Mouse (Mus musculus): ENCODE measurements around the gene Camkmt. TPM values are rescaled to one million over a fixed set of nuclear protein-coding genes. Genes with fewer than 3 reads are reported as not detected.
A peak's percentile ranks its signal among the peaks of the same experiment; 100 is the strongest.

Gene Camkmt
- polyA plus RNA-seq, 1 experiment: 3.6 TPM

DNA sequence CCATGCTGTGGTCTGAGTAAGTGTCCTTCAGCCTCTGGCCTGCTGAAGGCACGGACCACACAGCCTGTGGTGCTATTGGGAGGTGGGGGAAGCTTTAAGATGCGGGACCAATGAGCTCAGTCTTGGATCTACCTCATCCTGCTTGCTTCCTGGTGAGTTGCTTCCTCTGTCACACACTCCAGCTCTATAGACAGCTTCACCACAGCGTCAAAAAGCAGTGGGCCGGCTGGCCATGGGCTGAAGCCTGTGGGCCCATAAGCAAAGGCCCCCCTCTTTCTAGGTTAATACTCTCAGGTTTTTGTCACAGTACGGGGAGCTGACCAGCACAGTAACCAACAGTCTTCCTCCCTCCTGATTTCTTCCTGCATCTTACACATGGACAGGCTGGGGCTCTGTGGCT, 314.8 kb downstream of the Camkmt start:
- Histone ChIP-seq H3K4me3 (ENCODE audit: insufficient read depth, low read depth, low read length) (no peak overlapping the region), H3K27ac (ENCODE audit: insufficient read depth, low read depth, low read length) (no peak overlapping the region), H3K36me3 (ENCODE audit: control insufficient read depth, insufficient read depth, low read length) (no peaks in the 10 kb centered on the region), H3K27me3 (replicated peaks; ENCODE audit: control insufficient read depth, insufficient read depth, low read length) (no peaks in the 10 kb centered on the region), H3K4me1 (ENCODE audit: control insufficient read depth, insufficient read depth, low read length) (no peaks in the 10 kb centered on the region)
- WGBS: 87% methylated on average over 5 of the region's 5 CpGs
- no peak for TF ChIP-seq CTCF (conservative IDR thresholded peaks at IDR 0.05; ENCODE audit: insufficient read depth, insufficient read length, low read depth, low read length)
- TF ChIP-seq POLR2A (IDR thresholded peaks at IDR 0.05; ENCODE audit: low read depth, low read length): no peak
- DNase-seq: no peak

DNA sequence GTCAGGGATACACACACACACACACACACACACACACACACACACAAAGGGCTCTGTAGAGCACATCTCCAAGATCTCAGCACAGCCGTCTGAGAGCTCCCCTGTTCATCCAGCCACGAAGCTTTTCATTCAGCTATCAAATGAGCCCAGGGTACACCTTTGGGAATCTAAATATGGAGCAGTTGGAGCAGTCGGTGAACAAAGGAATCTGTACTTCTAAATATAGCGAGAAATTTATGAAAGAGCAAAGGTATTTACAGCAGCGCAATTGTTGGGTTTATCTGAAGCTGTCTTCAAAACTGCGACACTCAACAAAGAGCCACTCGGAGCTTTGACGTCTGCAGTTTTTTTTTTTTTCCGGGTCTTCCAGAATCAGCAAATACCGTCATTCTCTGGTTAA, 315.8 kb downstream of the Camkmt start:
- Histone ChIP-seq H3K4me3 (ENCODE audit: insufficient read depth, low read depth, low read length) (no peak overlapping the region), H3K27ac (ENCODE audit: insufficient read depth, low read depth, low read length) (no peak overlapping the region), H3K27me3 (replicated peaks; ENCODE audit: control insufficient read depth, insufficient read depth, low read length) (no peaks in the 10 kb centered on the region), H3K36me3 (ENCODE audit: control insufficient read depth, insufficient read depth, low read length) (no peaks in the 10 kb centered on the region), H3K4me1 (ENCODE audit: control insufficient read depth, insufficient read depth, low read length) (no peaks in the 10 kb centered on the region)
- 87% methylated on average over 10 of the region's 10 CpGs for WGBS
- TF ChIP-seq POLR2A (IDR thresholded peaks at IDR 0.05; ENCODE audit: low read depth, low read length) (no peak), CTCF (conservative IDR thresholded peaks at IDR 0.05; ENCODE audit: insufficient read depth, insufficient read length, low read depth, low read length) (no peak)
- DNase-seq: no peak

DNA sequence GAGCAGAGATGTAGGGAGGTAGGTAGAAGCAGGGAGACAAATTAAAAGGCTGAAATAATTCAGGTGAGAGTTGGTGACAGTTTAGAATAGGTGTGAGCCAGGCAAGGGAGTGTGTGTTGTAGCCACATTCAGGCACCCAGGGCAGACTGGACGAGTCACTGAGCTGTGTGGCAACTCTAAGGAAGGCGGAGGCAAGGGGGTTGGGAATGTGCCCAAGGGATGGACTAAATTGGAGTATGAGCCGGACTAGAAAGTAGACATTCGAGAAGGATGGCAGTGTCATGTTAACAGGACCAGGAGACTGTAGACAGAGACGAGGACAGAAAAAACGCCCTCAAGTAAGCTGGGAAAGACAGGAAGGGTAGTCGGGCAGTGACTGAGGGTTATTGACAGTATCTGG, 338.5 kb downstream of the Camkmt start:
- no peak overlapping the region for H3K27ac ChIP-seq (ENCODE audit: insufficient read depth, low read depth, low read length)
- TF ChIP-seq CTCF (conservative IDR thresholded peaks at IDR 0.05; ENCODE audit: insufficient read depth, insufficient read length, low read depth, low read length): no peak
- TF ChIP-seq POLR2A (IDR thresholded peaks at IDR 0.05; ENCODE audit: low read depth, low read length): no peak
- no peak overlapping the region for H3K4me3 ChIP-seq (ENCODE audit: insufficient read depth, low read depth, low read length)
- no peak for DNase-seq
- no peaks in the 10 kb centered on the region for H3K27me3 ChIP-seq (replicated peaks; ENCODE audit: control insufficient read depth, insufficient read depth, low read length)
- no peaks in the 10 kb centered on the region for H3K4me1 ChIP-seq (ENCODE audit: control insufficient read depth, insufficient read depth, low read length)
- no peaks in the 10 kb centered on the region for H3K36me3 ChIP-seq (ENCODE audit: control insufficient read depth, insufficient read depth, low read length)
- WGBS: 70% methylated on average over 7 of the region's 7 CpGs

DNA sequence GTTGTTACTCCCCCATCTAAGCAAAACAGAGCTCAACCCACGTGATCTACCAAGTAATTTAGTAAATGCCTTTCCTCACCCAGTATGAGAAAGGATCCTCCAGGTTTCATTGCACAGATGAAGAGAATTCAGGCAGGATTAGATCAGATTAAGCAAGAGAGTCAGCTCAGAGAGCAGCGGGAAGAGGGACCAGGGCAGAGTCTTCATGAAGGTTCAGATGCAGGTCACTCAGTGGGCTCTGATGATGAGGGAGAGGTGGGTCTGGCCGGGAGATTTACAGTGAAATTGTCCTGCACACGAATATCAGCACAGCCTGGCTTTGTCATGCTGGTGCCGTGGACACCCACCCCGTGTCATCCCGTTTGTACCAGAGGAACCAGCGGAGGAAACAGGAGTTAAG, 342.6 kb downstream of the Camkmt start:
- WGBS: 31% methylated on average over 8 of the region's 8 CpGs
- DNase-seq: no peak
- Histone ChIP-seq H3K36me3 (ENCODE audit: control insufficient read depth, insufficient read depth, low read length) (no peaks in the 10 kb centered on the region), H3K4me3 (ENCODE audit: insufficient read depth, low read depth, low read length) (no peak overlapping the region), H3K27me3 (replicated peaks; ENCODE audit: control insufficient read depth, insufficient read depth, low read length) (no peaks in the 10 kb centered on the region), H3K27ac (ENCODE audit: insufficient read depth, low read depth, low read length) (no peak overlapping the region), H3K4me1 (ENCODE audit: control insufficient read depth, insufficient read depth, low read length) (no peaks in the 10 kb centered on the region)
- no peak for TF ChIP-seq CTCF (conservative IDR thresholded peaks at IDR 0.05; ENCODE audit: insufficient read depth, insufficient read length, low read depth, low read length)
- TF ChIP-seq POLR2A (IDR thresholded peaks at IDR 0.05; ENCODE audit: low read depth, low read length): no peak

DNA sequence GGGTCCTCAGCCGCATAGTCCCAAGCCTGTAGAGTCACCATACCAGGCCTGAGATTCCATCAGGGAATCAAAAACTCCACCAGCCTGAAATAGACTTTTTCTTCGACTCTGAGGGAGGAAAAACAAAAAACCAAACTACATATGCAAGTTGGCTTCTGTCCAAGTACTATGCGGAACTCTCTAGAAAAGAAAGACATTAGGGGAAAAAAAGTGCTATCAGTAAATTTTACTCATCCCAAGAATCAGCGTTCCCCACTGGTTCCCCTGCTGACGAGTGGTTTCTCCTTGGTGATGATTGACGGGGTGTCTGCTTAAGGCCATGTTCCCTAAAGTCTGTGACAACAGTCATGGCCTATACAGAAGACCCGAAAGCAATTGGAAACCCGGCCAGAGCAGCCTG, 352.7 kb downstream of the Camkmt start:
- no peaks in the 10 kb centered on the region for H3K36me3 ChIP-seq (ENCODE audit: control insufficient read depth, insufficient read depth, low read length)
- DNase-seq: no peak
- no peaks in the 10 kb centered on the region for H3K4me1 ChIP-seq (ENCODE audit: control insufficient read depth, insufficient read depth, low read length)
- WGBS: 79% methylated on average over 8 of the region's 8 CpGs
- no peak overlapping the region for H3K4me3 ChIP-seq (ENCODE audit: insufficient read depth, low read depth, low read length)
- no peak overlapping the region for H3K27ac ChIP-seq (ENCODE audit: insufficient read depth, low read depth, low read length)
- TF ChIP-seq CTCF (conservative IDR thresholded peaks at IDR 0.05; ENCODE audit: insufficient read depth, insufficient read length, low read depth, low read length): no peak
- TF ChIP-seq POLR2A (IDR thresholded peaks at IDR 0.05; ENCODE audit: low read depth, low read length): no peak
- H3K27me3 ChIP-seq (replicated peaks; ENCODE audit: control insufficient read depth, insufficient read depth, low read length): no peaks in the 10 kb centered on the region

DNA sequence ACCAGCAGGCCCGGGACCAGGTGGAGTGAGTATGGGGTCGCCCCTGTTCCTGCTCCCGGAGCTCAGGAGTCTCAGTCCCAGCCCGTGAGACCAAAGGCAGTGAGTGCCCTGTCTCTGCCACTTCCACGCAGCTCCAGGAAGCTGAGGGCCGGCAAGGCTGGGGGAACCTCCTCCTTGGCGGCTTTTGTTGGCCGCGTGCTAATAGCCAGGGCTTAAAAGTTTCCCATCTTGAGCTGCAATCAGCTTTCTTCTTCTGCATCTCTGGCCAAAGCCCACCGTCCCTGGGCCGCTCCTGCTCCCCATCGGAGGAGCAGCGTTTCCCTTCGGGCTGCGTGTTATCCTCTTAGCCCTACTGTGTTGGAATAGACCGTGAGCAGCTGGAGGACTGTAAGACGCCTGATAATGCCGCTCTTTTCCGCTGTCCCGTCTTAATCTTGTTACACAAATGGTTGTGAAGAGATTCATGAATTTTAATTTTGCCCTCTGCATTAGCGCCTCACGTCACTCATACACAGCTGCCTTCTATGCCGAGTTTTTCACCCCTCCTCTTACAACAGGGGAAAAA, 364.1 kb downstream of the Camkmt start:
- no peaks in the 10 kb centered on the region for H3K36me3 ChIP-seq (ENCODE audit: control insufficient read depth, insufficient read depth, low read length)
- no peak overlapping the region; the same call in 1 of the 2 replicates for H3K4me3 ChIP-seq (ENCODE audit: insufficient read depth, low read depth, low read length)
- WGBS: 10% methylated on average over 23 of the region's 23 CpGs
- peaks cover 5% of the 10 kb centered on the region for H3K27me3 ChIP-seq (replicated peaks; ENCODE audit: control insufficient read depth, insufficient read depth, low read length)
- DNase-seq: no peak
- 0 out of 2 replicates have a peak, but pooled peaks cover 3% of the 10 kb centered on the region for H3K4me1 ChIP-seq (ENCODE audit: control insufficient read depth, insufficient read depth, low read length)
- no peak overlapping the region for H3K27ac ChIP-seq (ENCODE audit: insufficient read depth, low read depth, low read length)
- TF ChIP-seq CTCF (conservative IDR thresholded peaks at IDR 0.05; ENCODE audit: insufficient read depth, insufficient read length, low read depth, low read length) (no peak), POLR2A (IDR thresholded peaks at IDR 0.05; ENCODE audit: low read depth, low read length) (no peak)

GRCm38 (mm10) chr17:85455063-85455462, 364.7 kb downstream of the Camkmt start:
- TF ChIP-seq POLR2A (IDR thresholded peaks at IDR 0.05; ENCODE audit: low read depth, low read length) (no peak), CTCF (conservative IDR thresholded peaks at IDR 0.05; ENCODE audit: insufficient read depth, insufficient read length, low read depth, low read length) (no peak)
- WGBS: 4% methylated on average over 16 of the region's 16 CpGs
- H3K4me1 ChIP-seq (ENCODE audit: control insufficient read depth, insufficient read depth, low read length): 0 out of 2 replicates have a peak, but pooled peaks cover 3% of the 10 kb centered on the region
- DNase-seq: peak; percentile 17
- no peak overlapping the region for H3K27ac ChIP-seq (ENCODE audit: insufficient read depth, low read depth, low read length)
- H3K4me3 ChIP-seq (ENCODE audit: insufficient read depth, low read depth, low read length): 0 out of 2 replicates have a peak overlapping the region, but pooled peaks have one; percentile 24
- H3K36me3 ChIP-seq (ENCODE audit: control insufficient read depth, insufficient read depth, low read length): no peaks in the 10 kb centered on the region
- peaks cover 5% of the 10 kb centered on the region for H3K27me3 ChIP-seq (replicated peaks; ENCODE audit: control insufficient read depth, insufficient read depth, low read length)
